Mouse (Mus musculus): ENCODE results near the gene Ahsg. TPM values are rescaled to one million over a fixed set of nuclear protein-coding genes. Genes with fewer than 3 reads are reported as not detected.
"Not testable (repeated sequence)": the region's sequence is repeated elsewhere in the genome, so short reads cannot be mapped to it uniquely, and the experiment has no call there.

The Ahsg gene
- total RNA-seq, 2 experiments from 2014 or later: 8.8 to 16.6 TPM

DNA sequence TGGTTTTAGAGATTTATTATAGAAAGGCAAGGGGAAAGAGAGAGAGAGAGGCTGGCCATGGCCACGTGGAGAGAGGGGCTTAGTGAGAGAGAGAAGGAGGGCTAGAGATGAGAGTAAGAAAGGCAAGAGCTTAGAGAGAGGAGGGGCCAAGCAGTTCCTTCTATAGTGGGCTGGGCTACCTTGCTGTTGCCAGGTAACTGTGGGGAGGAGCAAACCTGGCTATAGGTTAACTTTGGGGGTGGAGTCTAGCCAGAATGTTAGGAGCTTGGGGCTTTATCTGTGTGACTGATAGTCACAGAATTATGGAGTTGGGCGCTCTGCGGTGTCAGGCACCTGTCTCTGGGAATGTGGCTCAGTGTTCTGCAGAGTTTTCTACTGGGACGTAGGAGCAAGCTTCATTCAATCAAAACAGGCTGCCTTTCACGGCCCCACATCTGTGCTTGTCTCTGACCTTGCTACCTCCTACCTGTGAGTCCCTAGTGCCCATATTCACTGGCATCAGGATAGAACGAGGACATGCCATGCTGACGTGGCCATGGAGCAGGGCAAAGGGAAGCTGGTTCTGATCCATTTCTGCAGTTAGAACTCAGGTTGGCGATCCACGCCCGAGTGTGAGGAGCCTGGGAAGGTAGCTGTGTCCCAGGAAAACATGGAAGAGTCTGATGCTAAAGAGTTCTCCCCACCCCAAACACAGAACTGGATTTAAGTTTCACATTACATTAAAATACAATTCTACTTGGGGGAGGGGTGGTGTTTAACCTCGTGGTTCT, 40.5 kb downstream of the Ahsg start:
- intact Hi-C loops (cut with DNase I): no loop called here

DNA sequence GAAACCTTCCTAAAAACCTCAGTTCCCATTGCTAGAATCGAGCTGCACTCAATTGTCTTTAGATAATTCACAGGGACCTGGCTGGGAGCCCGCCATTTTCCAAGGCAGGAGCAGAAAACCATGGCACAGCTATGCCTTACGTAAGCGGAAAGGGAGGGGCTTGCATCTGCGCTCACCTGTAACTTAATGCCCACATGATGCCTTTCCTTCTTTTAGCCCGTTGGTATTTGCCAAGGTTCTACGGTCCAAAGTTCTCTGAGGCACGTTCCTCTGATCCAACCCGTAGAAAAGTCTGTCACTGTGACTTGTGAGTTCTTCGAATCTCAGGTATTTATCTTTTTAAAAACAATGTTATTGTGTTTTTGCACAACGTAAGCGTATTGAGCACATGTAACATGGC, 46.6 kb downstream of the Ahsg start:
- intact Hi-C loops (cut with DNase I): no loop called here
- DNase-seq: no peak

More for the DNA sequence above, 40.5 kb downstream of the Ahsg start:
- no peak for DNase-seq

DNA sequence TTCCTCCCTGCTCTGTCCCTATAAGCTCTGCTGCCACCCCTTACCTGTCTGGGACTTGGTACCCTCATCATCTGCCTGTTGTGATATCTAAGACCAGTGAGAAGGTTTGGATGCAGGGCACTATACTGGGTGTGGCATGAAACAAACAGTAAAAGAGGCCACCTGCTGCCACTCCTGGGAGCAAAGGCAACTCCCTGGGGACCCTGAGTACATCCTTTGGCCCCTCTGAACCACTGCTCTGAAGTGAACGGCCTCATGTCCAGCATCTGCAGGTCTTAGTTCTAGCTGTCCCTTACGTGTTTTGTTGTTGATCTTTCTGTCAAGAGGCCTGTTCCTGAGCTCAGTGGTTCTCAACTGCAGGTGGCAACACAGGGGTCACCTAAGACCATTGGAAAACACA, 47.5 kb downstream of the Ahsg start:
- intact Hi-C loops (cut with DNase I): no loop called here
- DNase-seq: no peak

DNA sequence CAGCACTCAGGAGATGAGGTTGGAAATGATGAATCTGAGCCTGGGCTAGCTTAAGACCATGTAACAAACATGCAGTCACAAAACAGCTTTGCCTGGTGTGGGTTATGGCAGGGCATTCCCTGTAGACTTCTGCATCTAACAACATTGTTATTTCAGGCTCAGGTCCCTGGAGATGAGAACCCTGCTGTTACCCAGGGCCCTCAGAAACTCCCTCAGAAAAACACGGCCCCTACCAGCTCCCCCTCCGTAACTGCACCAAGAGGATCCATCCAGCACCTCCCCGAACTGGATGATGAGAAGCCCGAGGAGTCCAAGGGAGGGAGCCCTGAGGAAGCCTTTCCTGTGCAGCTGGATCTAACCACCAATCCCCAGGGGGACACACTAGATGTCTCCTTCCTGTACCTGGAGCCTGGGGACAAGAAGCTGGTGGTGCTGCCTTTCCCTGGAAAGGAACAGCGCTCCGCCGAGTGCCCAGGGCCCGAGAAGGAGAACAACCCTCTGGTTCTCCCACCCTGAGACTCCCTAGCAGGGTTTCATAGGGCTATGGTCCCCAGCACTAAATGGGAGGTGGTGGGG, 48.1 kb downstream of the Ahsg start:
- intact Hi-C loops (cut with DNase I): no loop called here
- no peak for DNase-seq

DNA sequence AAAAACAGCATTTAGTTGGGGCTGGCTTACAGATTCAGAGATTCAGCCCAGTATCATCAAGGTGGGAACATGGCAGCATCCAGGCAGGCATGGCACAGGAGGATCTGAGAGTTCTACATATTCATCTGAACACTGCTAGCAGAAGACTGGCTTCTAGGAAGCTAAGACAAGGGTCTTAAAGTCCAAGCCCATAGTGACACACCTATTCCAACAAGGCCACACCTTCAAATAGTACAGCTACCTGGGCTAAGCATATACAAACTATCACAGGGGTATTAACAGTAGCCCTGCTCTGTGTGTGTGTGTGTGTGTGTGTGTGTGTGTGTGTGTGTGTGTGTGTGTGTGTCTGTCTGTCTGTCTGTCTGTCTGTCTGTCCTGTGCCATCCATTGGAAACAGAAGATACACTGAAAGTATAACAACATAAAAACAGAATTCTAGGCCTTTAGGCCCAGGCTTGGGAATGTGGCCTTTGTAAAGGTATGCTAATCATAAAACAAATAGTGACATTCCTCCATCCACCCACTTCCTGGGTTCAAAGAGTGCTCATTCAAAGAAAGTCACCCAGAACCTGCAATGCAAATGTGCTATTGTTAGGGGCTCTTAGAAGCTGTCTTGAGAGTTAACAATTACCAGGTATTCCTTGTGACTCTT, 50.9 kb downstream of the Ahsg start:
- DNase-seq; intact Hi-C loops (cut with DNase I): not testable (repeated sequence)

- intact Hi-C loops (cut with DNase I): no loop called here
These were observed 56.3 kb downstream of the Ahsg start for GRCm38 (mm10) chr16:22947371-22947770.

More at GRCm38 (mm10) chr16:22947371-22947770, 56.3 kb downstream of the Ahsg start:
- DNase-seq: no peak

Other genes starting within 250 kb of the Ahsg start
- under 1 TPM; 0.57 to 0.83 TPM for gene Dgkg, start 234.1 kb upstream of the Ahsg start, total RNA-seq (2021)
- not detected for gene Crygs, start 79.7 kb upstream of the Ahsg start, total RNA-seq (2021)
- gene Tbccd1, start 33.6 kb upstream of the Ahsg start, total RNA-seq (2021): 1 to 10 TPM; 9.1 to 9.9 TPM
- 10 to 100 TPM; 47.6 to 54.3 TPM for gene Dnajb11, start 33.4 kb upstream of the Ahsg start, total RNA-seq (2021)
- gene Fetub, start 27.1 kb downstream of the Ahsg start, total RNA-seq (2021): not detected
- gene Hrg, start 59.8 kb downstream of the Ahsg start, total RNA-seq (2021): not detected
- under 1 TPM in 1 of 2 experiments, not detected in 1; 0.76 TPM for gene Kng2, start 138.2 kb downstream of the Ahsg start, total RNA-seq (2021)
- not detected for gene Kng1, start 166.6 kb downstream of the Ahsg start, total RNA-seq (2021)
- 100 to 1,000 TPM; 264 to 305 TPM for gene Eif4a2, start 216.2 kb downstream of the Ahsg start, total RNA-seq (2021)
- 1 to 10 TPM; 4.4 to 9.3 TPM for gene Rfc4, start 236.5 kb downstream of the Ahsg start, total RNA-seq (2021)

Measured in heart, postnatal 14 days (tissue).